Mouse (Mus musculus): ENCODE data around the gene Nek6. TPM values are rescaled to one million over a fixed set of nuclear protein-coding genes. Genes with fewer than 3 reads are reported as not detected.

Gene Nek6
- polyA plus RNA-seq, 1 experiment from 2014 or later: 85.1 TPM

- H3K4me2 ChIP-seq: no peak overlapping the region
- 82% methylated on average over 6 of the region's 6 CpGs for WGBS (ENCODE audit: insufficient replicate concordance)
- no peaks in the 10 kb centered on the region for H3K36me3 ChIP-seq (ENCODE audit: control insufficient read depth, insufficient read depth, low read length)
- H3K27ac ChIP-seq (ENCODE audit: low read depth, low read length): no peak overlapping the region
- peaks cover 51% of the 10 kb centered on the region for H3K4me1 ChIP-seq (ENCODE audit: control insufficient read depth, insufficient read depth, low read length)
- no peak overlapping the region for H3K9ac ChIP-seq (ENCODE audit: low read depth, low read length)
- H3K27me3 ChIP-seq (ENCODE audit: control insufficient read depth, insufficient read depth, low read length): no peaks in the 10 kb centered on the region
- no peak for ATAC-seq (replicated peaks; ENCODE audit: insufficient number of reproducible peaks, low FRiP score, low TSS enrichment)
- no peak overlapping the region for H3K4me3 ChIP-seq (ENCODE audit: low read depth, low read length)
- H3K9me3 ChIP-seq (replicated peaks; ENCODE audit: control insufficient read depth, low read length): no peaks in the 10 kb centered on the region
Measured at GRCm38 (mm10) chr2:38544982-38545381, 33.5 kb downstream of the Nek6 start.

DNA sequence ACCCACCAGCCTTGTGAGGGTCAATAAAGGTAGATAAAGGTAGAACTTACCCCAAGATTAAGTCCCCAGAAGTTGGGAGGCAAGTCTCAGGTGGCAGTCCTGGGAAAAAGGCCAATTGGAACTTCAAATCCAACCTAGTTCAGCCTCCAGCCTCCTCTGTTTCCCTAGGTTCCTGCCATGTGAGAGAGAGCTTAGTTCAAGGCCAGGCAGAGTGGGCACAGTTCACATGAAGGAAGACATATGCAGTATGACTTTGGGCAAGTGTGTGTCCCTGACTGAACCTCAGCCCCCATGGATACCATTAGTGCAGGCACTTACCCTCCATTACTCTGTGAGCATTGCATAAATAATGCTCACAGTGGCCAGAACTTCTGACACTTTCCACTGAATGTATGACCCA lies 34.3 kb downstream of the Nek6 start:
- Histone ChIP-seq H3K27ac (ENCODE audit: low read depth, low read length) (peak overlapping the region; percentile 12; the same call in 1 of the 2 replicates), H3K4me1 (ENCODE audit: control insufficient read depth, insufficient read depth, low read length) (peaks cover 44% of the 10 kb centered on the region)
- ATAC-seq (replicated peaks; ENCODE audit: insufficient number of reproducible peaks, low FRiP score, low TSS enrichment): no peak

GRCm38 (mm10) chr2:38546222-38546621 lies 34.8 kb downstream of the Nek6 start:
- no peaks in the 10 kb centered on the region for H3K27me3 ChIP-seq (ENCODE audit: control insufficient read depth, insufficient read depth, low read length)
- H3K9ac ChIP-seq (ENCODE audit: low read depth, low read length): no peak overlapping the region
- H3K9me3 ChIP-seq (replicated peaks; ENCODE audit: control insufficient read depth, low read length): no peaks in the 10 kb centered on the region
- H3K27ac ChIP-seq (ENCODE audit: low read depth, low read length): peak overlapping the region; percentile 12; the same call in 1 of the 2 replicates
- H3K4me3 ChIP-seq (ENCODE audit: low read depth, low read length): no peak overlapping the region
- H3K36me3 ChIP-seq (ENCODE audit: control insufficient read depth, insufficient read depth, low read length): peaks cover under 1% of the 10 kb centered on the region; the same call in 1 of the 2 replicates
- peaks cover 39% of the 10 kb centered on the region for H3K4me1 ChIP-seq (ENCODE audit: control insufficient read depth, insufficient read depth, low read length)
- no peak for ATAC-seq (replicated peaks; ENCODE audit: insufficient number of reproducible peaks, low FRiP score, low TSS enrichment)
- WGBS (ENCODE audit: insufficient replicate concordance): 18% methylated on average over 6 of the region's 6 CpGs
- H3K4me2 ChIP-seq: no peak overlapping the region

More for the DNA sequence above, 34.3 kb downstream of the Nek6 start:
- H3K4me3 ChIP-seq (ENCODE audit: low read depth, low read length): no peak overlapping the region
- no peak overlapping the region for H3K9ac ChIP-seq (ENCODE audit: low read depth, low read length)
- no peaks in the 10 kb centered on the region for H3K27me3 ChIP-seq (ENCODE audit: control insufficient read depth, insufficient read depth, low read length)
- no peaks in the 10 kb centered on the region for H3K36me3 ChIP-seq (ENCODE audit: control insufficient read depth, insufficient read depth, low read length)
- H3K9me3 ChIP-seq (replicated peaks; ENCODE audit: control insufficient read depth, low read length): no peaks in the 10 kb centered on the region
- H3K4me2 ChIP-seq: no peak overlapping the region

DNA sequence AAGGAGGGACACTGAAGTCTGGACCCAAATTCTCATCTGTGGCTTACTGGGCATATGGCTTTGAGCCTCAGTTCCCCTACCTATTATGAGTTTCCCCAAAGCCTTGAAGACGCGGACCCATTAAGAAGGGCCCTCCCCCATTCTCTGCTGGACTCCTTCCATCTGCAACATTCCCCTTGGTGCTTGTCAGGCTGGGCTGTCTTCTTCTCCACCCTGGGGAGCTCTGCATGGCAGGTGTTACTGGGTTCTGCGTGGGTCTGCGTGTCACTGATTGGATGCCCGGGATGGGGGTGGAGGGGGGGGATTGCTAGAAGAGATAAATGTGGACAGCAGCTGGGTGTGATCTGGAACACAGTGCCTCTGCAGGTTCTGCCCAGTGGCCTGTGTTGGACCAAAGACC lies 35.3 kb downstream of the Nek6 start:
- Histone ChIP-seq H3K27ac (ENCODE audit: low read depth, low read length) (no peak overlapping the region), H3K27me3 (ENCODE audit: control insufficient read depth, insufficient read depth, low read length) (no peaks in the 10 kb centered on the region), H3K9ac (ENCODE audit: low read depth, low read length) (no peak overlapping the region), H3K4me2 (no peak overlapping the region), H3K36me3 (ENCODE audit: control insufficient read depth, insufficient read depth, low read length) (peaks cover 2% of the 10 kb centered on the region; the same call in 1 of the 2 replicates), H3K4me3 (ENCODE audit: low read depth, low read length) (no peak overlapping the region), H3K4me1 (ENCODE audit: control insufficient read depth, insufficient read depth, low read length) (peaks cover 34% of the 10 kb centered on the region), H3K9me3 (replicated peaks; ENCODE audit: control insufficient read depth, low read length) (no peaks in the 10 kb centered on the region)
- WGBS (ENCODE audit: insufficient replicate concordance): 64% methylated on average over 5 of the region's 5 CpGs
- ATAC-seq (replicated peaks; ENCODE audit: insufficient number of reproducible peaks, low FRiP score, low TSS enrichment): no peak

GRCm38 (mm10) chr2:38547793-38548517 lies 36.5 kb downstream of the Nek6 start:
- no peak overlapping the region for H3K9ac ChIP-seq (ENCODE audit: low read depth, low read length)
- H3K36me3 ChIP-seq (ENCODE audit: control insufficient read depth, insufficient read depth, low read length): peaks cover 2% of the 10 kb centered on the region; the same call in 1 of the 2 replicates
- H3K27ac ChIP-seq (ENCODE audit: low read depth, low read length): no peak overlapping the region
- H3K9me3 ChIP-seq (replicated peaks; ENCODE audit: control insufficient read depth, low read length): no peaks in the 10 kb centered on the region
- H3K4me3 ChIP-seq (ENCODE audit: low read depth, low read length): no peak overlapping the region
- WGBS (ENCODE audit: insufficient replicate concordance): 69% methylated on average over 11 of the region's 11 CpGs
- H3K4me1 ChIP-seq (ENCODE audit: control insufficient read depth, insufficient read depth, low read length): peaks cover 31% of the 10 kb centered on the region
- H3K4me2 ChIP-seq: no peak overlapping the region
- no peaks in the 10 kb centered on the region for H3K27me3 ChIP-seq (ENCODE audit: control insufficient read depth, insufficient read depth, low read length)
- no peak for ATAC-seq (replicated peaks; ENCODE audit: insufficient number of reproducible peaks, low FRiP score, low TSS enrichment)

DNA sequence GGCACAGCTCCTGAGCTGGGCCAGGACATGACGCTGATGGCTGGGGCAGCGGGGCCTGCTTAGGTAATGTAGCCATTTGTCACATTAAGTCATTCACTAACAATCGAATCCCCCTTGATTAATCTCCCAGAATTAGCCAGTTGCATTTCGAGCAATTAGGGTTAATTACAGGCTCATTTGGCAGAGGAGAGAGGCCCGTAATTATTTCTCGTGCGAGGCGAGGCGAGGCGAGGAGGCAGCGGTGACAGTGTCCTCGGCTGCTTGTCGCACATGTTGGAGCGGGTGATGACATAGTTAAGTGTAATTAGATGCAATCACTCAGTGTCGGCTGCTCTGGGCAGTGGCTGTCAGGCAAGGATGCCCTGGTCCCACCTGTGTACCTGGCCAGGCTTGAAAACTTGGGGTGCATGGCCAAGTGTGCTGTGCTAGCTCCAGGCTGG lies 40.6 kb downstream of the Nek6 start:
- Histone ChIP-seq H3K27me3 (ENCODE audit: control insufficient read depth, insufficient read depth, low read length) (no peaks in the 10 kb centered on the region), H3K36me3 (ENCODE audit: control insufficient read depth, insufficient read depth, low read length) (peaks cover 2% of the 10 kb centered on the region; the same call in 1 of the 2 replicates), H3K4me1 (ENCODE audit: control insufficient read depth, insufficient read depth, low read length) (peaks cover 11% of the 10 kb centered on the region; the same call in 1 of the 2 replicates), H3K4me2 (no peak overlapping the region), H3K9ac (ENCODE audit: low read depth, low read length) (no peak overlapping the region), H3K4me3 (ENCODE audit: low read depth, low read length) (no peak overlapping the region), H3K9me3 (replicated peaks; ENCODE audit: control insufficient read depth, low read length) (no peaks in the 10 kb centered on the region), H3K27ac (ENCODE audit: low read depth, low read length) (no peak overlapping the region)
- no peak for ATAC-seq (replicated peaks; ENCODE audit: insufficient number of reproducible peaks, low FRiP score, low TSS enrichment)
- WGBS (ENCODE audit: insufficient replicate concordance): 84% methylated on average over 15 of the region's 15 CpGs

DNA sequence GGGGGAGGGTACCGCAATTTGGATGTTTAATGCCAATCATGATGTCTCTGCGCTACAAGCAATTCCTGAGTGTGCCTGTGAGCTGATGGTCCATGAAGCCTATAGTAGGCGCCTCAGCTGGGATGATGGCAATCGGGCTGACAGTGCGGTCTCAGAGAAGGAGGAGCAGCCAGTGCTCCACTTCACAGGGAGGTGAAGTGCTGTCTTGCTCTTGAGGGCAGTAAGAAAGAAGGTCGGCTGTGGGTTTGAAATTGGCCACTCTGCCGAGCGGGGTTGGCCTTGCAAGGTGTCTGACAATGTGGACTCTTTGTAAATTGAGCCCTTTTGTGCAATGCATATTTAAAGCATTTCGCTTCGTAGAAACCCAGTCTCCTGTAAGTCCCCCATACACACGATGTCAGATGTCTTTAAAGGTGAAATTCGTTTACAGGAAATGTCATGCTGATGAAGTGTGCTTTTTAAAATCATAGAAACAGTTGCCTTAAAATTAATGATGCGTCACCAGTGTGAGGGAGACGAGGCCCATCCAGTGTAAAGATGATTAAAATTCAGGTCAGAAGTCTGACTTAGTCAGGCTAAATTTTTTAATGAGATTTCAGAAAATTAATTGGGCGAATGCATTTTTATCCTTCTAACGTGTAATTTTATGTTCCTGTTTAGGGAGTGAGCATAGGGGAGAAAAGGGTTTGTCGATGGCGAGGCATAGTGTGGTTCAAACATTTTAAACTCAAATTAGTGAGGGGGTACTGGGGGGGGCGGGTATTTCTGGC lies 43.0 kb downstream of the Nek6 start:
- peaks cover 2% of the 10 kb centered on the region; the same call in 1 of the 2 replicates for H3K36me3 ChIP-seq (ENCODE audit: control insufficient read depth, insufficient read depth, low read length)
- no peaks in the 10 kb centered on the region for H3K27me3 ChIP-seq (ENCODE audit: control insufficient read depth, insufficient read depth, low read length)
- no peak overlapping the region for H3K9ac ChIP-seq (ENCODE audit: low read depth, low read length)
- no peak overlapping the region for H3K4me3 ChIP-seq (ENCODE audit: low read depth, low read length)
- WGBS (ENCODE audit: insufficient replicate concordance): 77% methylated on average over 19 of the region's 19 CpGs
- H3K27ac ChIP-seq (ENCODE audit: low read depth, low read length): no peak overlapping the region
- H3K4me2 ChIP-seq: no peak overlapping the region
- H3K4me1 ChIP-seq (ENCODE audit: control insufficient read depth, insufficient read depth, low read length): peaks cover 2% of the 10 kb centered on the region; the same call in 1 of the 2 replicates
- ATAC-seq (replicated peaks; ENCODE audit: insufficient number of reproducible peaks, low FRiP score, low TSS enrichment): no peak
- H3K9me3 ChIP-seq (replicated peaks; ENCODE audit: control insufficient read depth, low read length): no peaks in the 10 kb centered on the region

DNA sequence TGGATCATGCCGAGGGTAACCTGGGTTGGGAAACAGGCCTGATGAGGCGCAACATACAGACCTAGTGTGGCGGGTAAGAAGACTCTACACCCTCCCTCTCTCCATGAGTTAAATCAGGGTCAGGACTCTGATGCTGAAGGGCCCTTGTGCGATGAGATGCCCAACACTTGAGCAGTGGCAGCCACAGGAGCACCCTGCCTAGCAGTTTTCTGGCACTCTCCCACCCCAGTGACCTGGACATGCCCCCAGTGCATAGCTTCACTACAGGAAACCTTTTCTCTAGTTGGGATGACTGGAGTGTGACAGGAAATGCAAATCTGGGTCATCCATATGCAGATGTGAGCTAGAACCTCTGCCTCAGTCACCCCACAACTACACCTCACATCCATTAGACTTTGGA lies 44.2 kb downstream of the Nek6 start:
- 84% methylated on average over 4 of the region's 4 CpGs for WGBS (ENCODE audit: insufficient replicate concordance)
- Histone ChIP-seq H3K4me1 (ENCODE audit: control insufficient read depth, insufficient read depth, low read length) (0 out of 2 replicates have a peak, but pooled peaks cover 2% of the 10 kb centered on the region), H3K27me3 (ENCODE audit: control insufficient read depth, insufficient read depth, low read length) (no peaks in the 10 kb centered on the region), H3K4me2 (no peak overlapping the region), H3K9me3 (replicated peaks; ENCODE audit: control insufficient read depth, low read length) (no peaks in the 10 kb centered on the region), H3K27ac (ENCODE audit: low read depth, low read length) (no peak overlapping the region), H3K9ac (ENCODE audit: low read depth, low read length) (no peak overlapping the region), H3K36me3 (ENCODE audit: control insufficient read depth, insufficient read depth, low read length) (peaks cover 2% of the 10 kb centered on the region; the same call in 1 of the 2 replicates), H3K4me3 (ENCODE audit: low read depth, low read length) (no peak overlapping the region)
- no peak for ATAC-seq (replicated peaks; ENCODE audit: insufficient number of reproducible peaks, low FRiP score, low TSS enrichment)

All from heart, embryonic 11.5 days (tissue).